Mouse (Mus musculus): Measurements from ENCODE around the gene Fgd1. TPM values are rescaled to one million over a fixed set of nuclear protein-coding genes. Genes with fewer than 3 reads are reported as not detected.
A peak's percentile ranks its signal among the peaks of the same experiment; 100 is the strongest.

Fgd1 gene
- polyA plus RNA-seq (2014; fragmentation: Nextera tagmentation; extraction: Ambion mirVana) = 16.6 and 18.6 TPM in 2 replicates

DNA sequence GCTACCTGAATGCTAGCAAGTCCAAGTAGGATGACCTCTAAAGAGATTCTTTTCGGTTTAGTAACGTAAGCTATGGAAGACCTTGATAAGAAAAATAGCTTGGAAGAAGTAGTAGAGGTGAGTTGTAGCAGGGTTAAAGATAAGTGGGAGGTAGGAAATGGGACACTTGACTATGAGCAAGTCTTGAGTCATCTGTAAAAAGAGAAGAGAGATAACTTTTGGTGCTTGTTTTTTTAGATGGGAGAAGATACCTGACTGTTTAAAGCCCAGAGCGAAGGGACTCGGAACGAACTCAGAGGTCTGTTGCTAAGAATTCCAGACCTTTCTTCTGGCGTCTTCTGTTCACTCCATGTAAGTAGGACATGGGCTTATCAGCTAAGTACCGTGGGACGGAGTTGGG lies at the start of gene Fgd1:
Gene Fgd1, plus strand, starts transcription at position 301 of the 400 bp plus-strand sequence.
- ATAC-seq (ENCODE audit: low FRiP score) (no peak), DNase-seq (ENCODE audit: low spot score) (no peak)
- peak within 1 kb of the TSS; percentile 57 for H3K4me3 ChIP-seq (replicated peaks; ENCODE audit: low read length)
- peaks cover 24% of the 10 kb centered on the region for H3K4me1 ChIP-seq (replicated peaks; ENCODE audit: control insufficient read depth, insufficient read depth, low read length)
- no peaks in the 10 kb centered on the region for H3K9me3 ChIP-seq (ENCODE audit: control insufficient read depth, low read length)
- peak within 1 kb of the TSS; percentile 86 for H3K9ac ChIP-seq
- peak within 1 kb of the TSS; percentile 92 for H3K27ac ChIP-seq
- peak within 1 kb of the TSS; percentile 58 for H3K4me2 ChIP-seq (replicated peaks)
- 94% methylated on average over 8 of the region's 8 CpGs for WGBS
- no peaks in the 10 kb centered on the region for H3K36me3 ChIP-seq (replicated peaks; ENCODE audit: control insufficient read depth, insufficient read depth)
- no peaks in the 10 kb centered on the region for H3K27me3 ChIP-seq (ENCODE audit: control insufficient read depth, insufficient read depth, low read length)

DNA sequence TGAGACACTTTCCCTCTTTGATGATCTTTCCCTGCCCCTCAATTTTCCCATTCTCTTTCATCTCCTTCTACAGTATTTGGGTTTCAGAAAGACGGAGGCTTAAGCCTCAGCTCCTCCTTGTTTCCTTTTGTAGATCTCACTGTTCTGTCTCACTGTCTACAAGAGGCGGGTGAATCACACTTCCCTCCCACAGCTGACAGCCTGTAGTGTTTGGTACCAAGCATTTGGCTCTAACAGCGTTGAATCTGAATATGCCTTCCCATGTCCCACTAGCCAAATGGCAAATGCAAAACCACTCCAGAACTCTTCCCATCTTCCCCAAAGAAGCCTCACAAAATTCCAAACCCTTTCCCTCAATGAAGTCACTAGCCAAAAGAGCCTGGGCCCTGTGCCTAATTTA lies 49.2 kb upstream of the Fgd1 start:
- peaks cover 76% of the 10 kb centered on the region for H3K36me3 ChIP-seq (replicated peaks; ENCODE audit: control insufficient read depth, insufficient read depth)
- no peaks in the 10 kb centered on the region for H3K9me3 ChIP-seq (ENCODE audit: control insufficient read depth, low read length)
- no peaks in the 10 kb centered on the region for H3K27me3 ChIP-seq (ENCODE audit: control insufficient read depth, insufficient read depth, low read length)
- ATAC-seq (ENCODE audit: low FRiP score) (no peak), DNase-seq (ENCODE audit: low spot score) (no peak)
- WGBS = 93% methylated on average over 3 of the region's 3 CpGs
- no peak overlapping the region for H3K9ac ChIP-seq
- H3K27ac ChIP-seq = no peak overlapping the region
- no peak overlapping the region for H3K4me2 ChIP-seq (replicated peaks)
- no peaks in the 10 kb centered on the region for H3K4me1 ChIP-seq (replicated peaks; ENCODE audit: control insufficient read depth, insufficient read depth, low read length)
- H3K4me3 ChIP-seq (replicated peaks; ENCODE audit: low read length) = no peak overlapping the region

DNA sequence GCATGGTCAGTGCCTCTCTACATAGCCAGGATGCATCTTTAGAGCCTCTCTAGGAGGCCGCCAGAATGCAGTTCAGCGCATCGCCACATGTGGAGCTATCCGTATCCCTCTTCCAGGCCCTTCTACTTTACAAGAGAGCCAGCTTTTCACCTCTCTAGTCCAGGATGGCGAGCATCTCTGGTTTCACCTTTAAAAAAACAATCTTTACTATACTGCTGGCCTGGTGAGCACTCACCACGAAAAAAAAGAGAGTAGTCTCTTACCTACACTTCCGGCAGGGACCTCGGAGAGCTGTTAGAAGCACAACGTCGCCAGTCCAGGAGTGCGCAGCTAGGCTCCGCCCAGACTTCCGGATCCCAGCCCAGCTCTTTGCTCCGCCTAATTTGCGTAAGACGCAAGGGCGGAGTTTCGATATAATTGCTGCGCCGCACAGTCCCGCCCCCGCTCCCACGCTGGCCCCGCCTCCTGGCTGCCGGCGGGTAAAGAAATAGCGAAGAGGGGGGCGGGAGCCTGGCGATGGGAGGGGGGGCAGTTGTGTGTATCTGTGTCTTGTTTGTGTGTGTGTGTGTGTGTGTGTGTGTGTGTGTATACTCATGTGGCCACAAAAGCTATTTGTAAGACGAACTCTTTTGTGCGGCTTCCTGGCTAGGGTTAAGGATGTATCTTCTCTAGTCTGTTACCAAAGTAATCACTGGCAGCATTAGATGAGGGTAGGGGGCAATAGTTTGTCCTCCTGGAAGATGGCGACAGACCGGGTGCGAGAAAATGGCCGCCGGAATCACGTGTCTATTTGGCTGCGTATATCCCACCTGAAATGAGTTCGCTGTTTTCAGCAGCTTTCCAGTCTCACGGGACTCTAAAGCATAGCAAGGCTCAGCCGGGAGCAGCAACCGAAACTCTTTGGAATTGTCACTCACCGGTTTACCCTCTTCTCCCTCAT lies 28.7 kb upstream of the Fgd1 start, which contains the start of gene Gnl3l:
Gene Gnl3l, minus strand, starts transcription at position 385 of the 940 bp plus-strand sequence.
- Histone ChIP-seq H3K27me3 (ENCODE audit: control insufficient read depth, insufficient read depth, low read length) (no peaks in the 10 kb centered on the region), H3K9me3 (ENCODE audit: control insufficient read depth, low read length) (no peaks in the 10 kb centered on the region), H3K9ac (peak within 1 kb of the TSS; percentile 64), H3K4me3 (replicated peaks; ENCODE audit: low read length) (peak within 1 kb of the TSS; percentile 46), H3K36me3 (replicated peaks; ENCODE audit: control insufficient read depth, insufficient read depth) (peaks cover 17% of the 10 kb centered on the region), H3K4me2 (replicated peaks) (peak within 1 kb of the TSS; percentile 59), H3K4me1 (replicated peaks; ENCODE audit: control insufficient read depth, insufficient read depth, low read length) (0 out of 2 replicates have a peak, but pooled peaks cover 8% of the 10 kb centered on the region), H3K27ac (peak within 1 kb of the TSS; percentile 88)
- peak; percentile 87 for DNase-seq (ENCODE audit: low spot score)
- ATAC-seq (ENCODE audit: low FRiP score) = peak; percentile 98
- 20% methylated on average over 43 of the region's 43 CpGs for WGBS

DNA sequence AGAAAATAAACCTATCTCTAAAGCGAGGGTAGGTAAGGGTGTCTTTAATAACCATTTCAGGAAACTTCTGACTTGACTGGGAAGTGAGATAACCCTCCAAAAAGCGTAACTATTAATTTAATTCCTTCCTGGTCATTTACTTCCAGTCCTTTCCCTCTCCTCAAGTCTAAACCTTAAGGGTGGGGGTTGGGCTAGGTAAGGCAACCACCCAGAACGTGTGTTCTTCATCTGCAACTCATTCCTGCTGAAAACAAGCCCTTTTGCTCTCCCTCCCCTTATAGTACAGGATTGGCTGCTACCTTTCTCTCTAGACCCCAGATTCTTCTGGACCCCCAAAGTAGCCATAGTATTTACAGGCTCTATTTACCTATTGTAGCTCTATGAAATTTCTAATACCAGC lies 28.1 kb upstream of the Fgd1 start:
- ATAC-seq (ENCODE audit: low FRiP score) (peak; percentile 7; the same call in 1 of the 2 replicates), DNase-seq (ENCODE audit: low spot score) (peak; percentile 27)
- peak overlapping the region; percentile 46 for H3K4me3 ChIP-seq (replicated peaks; ENCODE audit: low read length)
- H3K27ac ChIP-seq = peak overlapping the region; percentile 88
- 13% methylated on average over 3 of the region's 3 CpGs for WGBS
- peak overlapping the region; percentile 57 for H3K9ac ChIP-seq
- no peaks in the 10 kb centered on the region for H3K9me3 ChIP-seq (ENCODE audit: control insufficient read depth, low read length)
- H3K4me2 ChIP-seq (replicated peaks) = peak overlapping the region; percentile 59
- H3K36me3 ChIP-seq (replicated peaks; ENCODE audit: control insufficient read depth, insufficient read depth) = peaks cover 12% of the 10 kb centered on the region; the same call in 1 of the 2 replicates
- H3K27me3 ChIP-seq (ENCODE audit: control insufficient read depth, insufficient read depth, low read length) = no peaks in the 10 kb centered on the region
- 0 out of 2 replicates have a peak, but pooled peaks cover 8% of the 10 kb centered on the region for H3K4me1 ChIP-seq (replicated peaks; ENCODE audit: control insufficient read depth, insufficient read depth, low read length)

DNA sequence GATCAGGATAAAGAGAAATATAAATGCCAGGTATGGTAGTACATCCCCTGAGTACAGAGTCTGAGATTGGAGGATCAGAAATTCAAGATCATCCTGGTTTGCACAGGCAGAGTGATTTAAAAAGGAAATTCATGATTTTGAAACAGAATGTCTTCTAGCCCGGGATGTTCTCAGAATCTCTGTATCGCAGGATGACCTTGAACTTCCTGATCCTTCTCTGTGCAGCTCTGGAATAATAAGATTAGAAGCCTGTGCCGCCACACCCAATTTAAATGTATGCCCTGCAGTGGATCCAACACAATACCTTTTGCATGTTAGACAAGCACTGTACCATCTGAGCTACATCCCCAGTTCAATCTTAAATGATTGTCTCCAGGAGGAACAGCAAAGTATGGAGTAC lies 27.2 kb upstream of the Fgd1 start:
- H3K36me3 ChIP-seq (replicated peaks; ENCODE audit: control insufficient read depth, insufficient read depth) = 0 out of 2 replicates have a peak, but pooled peaks cover 8% of the 10 kb centered on the region
- H3K9me3 ChIP-seq (ENCODE audit: control insufficient read depth, low read length) = no peaks in the 10 kb centered on the region
- H3K9ac ChIP-seq = peak overlapping the region; percentile 57
- DNase-seq (ENCODE audit: low spot score) = no peak
- 75% methylated on average over 3 of the region's 3 CpGs for WGBS
- H3K27ac ChIP-seq = peak overlapping the region; percentile 88; the same call in 1 of the 2 replicates
- H3K4me1 ChIP-seq (replicated peaks; ENCODE audit: control insufficient read depth, insufficient read depth, low read length) = 0 out of 2 replicates have a peak, but pooled peaks cover 8% of the 10 kb centered on the region
- ATAC-seq (ENCODE audit: low FRiP score) = no peak
- H3K27me3 ChIP-seq (ENCODE audit: control insufficient read depth, insufficient read depth, low read length) = no peaks in the 10 kb centered on the region
- peak overlapping the region; percentile 59 for H3K4me2 ChIP-seq (replicated peaks)
- H3K4me3 ChIP-seq (replicated peaks; ENCODE audit: low read length) = peak overlapping the region; percentile 46; the same call in 1 of the 2 replicates

- Histone ChIP-seq H3K4me1 (replicated peaks; ENCODE audit: control insufficient read depth, insufficient read depth, low read length) (no peaks in the 10 kb centered on the region), H3K4me2 (replicated peaks) (no peak overlapping the region), H3K4me3 (replicated peaks; ENCODE audit: low read length) (no peak overlapping the region), H3K36me3 (replicated peaks; ENCODE audit: control insufficient read depth, insufficient read depth) (no peaks in the 10 kb centered on the region), H3K9me3 (ENCODE audit: control insufficient read depth, low read length) (no peaks in the 10 kb centered on the region), H3K9ac (no peak overlapping the region), H3K27ac (no peak overlapping the region), H3K27me3 (ENCODE audit: control insufficient read depth, insufficient read depth, low read length) (no peaks in the 10 kb centered on the region)
- DNase-seq (ENCODE audit: low spot score) (no peak), ATAC-seq (ENCODE audit: low FRiP score) (no peak)
- 72% methylated on average over 3 of the region's 3 CpGs for WGBS
Observed at GRCm38 (mm10) chrX:151031400-151031799, 14.6 kb upstream of the Fgd1 start.

- 38% methylated on average over 5 of the region's 5 CpGs for WGBS
- Histone ChIP-seq H3K9ac (no peak overlapping the region), H3K27me3 (ENCODE audit: control insufficient read depth, insufficient read depth, low read length) (no peaks in the 10 kb centered on the region), H3K4me2 (replicated peaks) (no peak overlapping the region), H3K36me3 (replicated peaks; ENCODE audit: control insufficient read depth, insufficient read depth) (no peaks in the 10 kb centered on the region), H3K27ac (no peak overlapping the region), H3K4me1 (replicated peaks; ENCODE audit: control insufficient read depth, insufficient read depth, low read length) (no peaks in the 10 kb centered on the region), H3K9me3 (ENCODE audit: control insufficient read depth, low read length) (no peaks in the 10 kb centered on the region), H3K4me3 (replicated peaks; ENCODE audit: low read length) (no peak overlapping the region)
- ATAC-seq (ENCODE audit: low FRiP score) (no peak), DNase-seq (ENCODE audit: low spot score) (no peak)
Observed at GRCm38 (mm10) chrX:151041223-151041622, 4.7 kb upstream of the Fgd1 start.

- DNase-seq (ENCODE audit: low spot score) (no peak), ATAC-seq (ENCODE audit: low FRiP score) (no peak)
- peaks cover 24% of the 10 kb centered on the region for H3K4me1 ChIP-seq (replicated peaks; ENCODE audit: control insufficient read depth, insufficient read depth, low read length)
- WGBS = 40% methylated on average over 11 of the region's 11 CpGs
- no peaks in the 10 kb centered on the region for H3K36me3 ChIP-seq (replicated peaks; ENCODE audit: control insufficient read depth, insufficient read depth)
- no peaks in the 10 kb centered on the region for H3K9me3 ChIP-seq (ENCODE audit: control insufficient read depth, low read length)
- H3K27me3 ChIP-seq (ENCODE audit: control insufficient read depth, insufficient read depth, low read length) = no peaks in the 10 kb centered on the region
- peak overlapping the region; percentile 58 for H3K4me2 ChIP-seq (replicated peaks)
- peak overlapping the region; percentile 57 for H3K4me3 ChIP-seq (replicated peaks; ENCODE audit: low read length)
- H3K27ac ChIP-seq = peak overlapping the region; percentile 92
- H3K9ac ChIP-seq = peak overlapping the region; percentile 86; the same call in 1 of the 2 replicates
Observed at GRCm38 (mm10) chrX:151046321-151046720, 371 bp downstream of the Fgd1 start.

DNA sequence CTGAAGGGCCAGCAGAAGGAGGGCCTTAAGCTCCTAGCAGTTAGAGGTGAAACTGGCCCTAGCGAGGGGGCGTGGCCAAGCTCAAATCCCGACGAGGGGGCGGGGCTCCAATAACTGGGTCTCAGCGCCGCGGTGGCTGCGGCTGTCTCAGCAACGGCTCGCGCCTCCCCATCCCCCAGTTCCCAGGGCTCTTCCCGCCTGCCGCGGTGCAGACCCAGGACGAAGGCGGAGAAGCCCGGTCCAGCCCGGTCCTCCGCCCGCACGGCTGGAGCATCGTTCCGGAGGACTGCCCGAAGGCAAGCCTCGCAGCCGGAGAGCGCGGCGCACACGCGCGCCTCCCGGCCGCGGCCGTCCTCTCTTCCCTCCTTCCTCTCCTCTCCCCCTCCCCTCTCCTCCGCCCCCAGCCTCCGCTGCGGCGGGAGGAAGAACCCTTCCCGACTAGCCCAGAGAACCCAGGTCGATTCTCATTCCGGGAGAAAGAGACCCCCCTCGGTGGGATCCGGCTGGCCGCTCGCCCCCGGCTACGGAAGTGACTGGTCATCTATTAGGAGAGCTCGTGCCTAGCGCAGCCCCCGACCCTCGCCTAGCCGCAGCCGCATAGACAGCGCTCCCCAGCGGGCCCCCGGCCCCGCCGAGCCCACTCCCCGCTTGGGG lies 954 bp downstream of the Fgd1 start:
- Histone ChIP-seq H3K4me3 (replicated peaks; ENCODE audit: low read length) (peak overlapping the region; percentile 57), H3K9ac (peak overlapping the region; percentile 86), H3K4me1 (replicated peaks; ENCODE audit: control insufficient read depth, insufficient read depth, low read length) (peaks cover 24% of the 10 kb centered on the region), H3K27ac (peak overlapping the region; percentile 92), H3K9me3 (ENCODE audit: control insufficient read depth, low read length) (no peaks in the 10 kb centered on the region), H3K27me3 (ENCODE audit: control insufficient read depth, insufficient read depth, low read length) (no peaks in the 10 kb centered on the region), H3K4me2 (replicated peaks) (peak overlapping the region; percentile 58), H3K36me3 (replicated peaks; ENCODE audit: control insufficient read depth, insufficient read depth) (no peaks in the 10 kb centered on the region)
- DNase-seq (ENCODE audit: low spot score) = peak; percentile 73
- 21% methylated on average over 49 of the region's 62 CpGs for WGBS
- peak; percentile 91 for ATAC-seq (ENCODE audit: low FRiP score)
